Mouse (Mus musculus) ES-Bruce4 (cell line): ENCODE measurements around the gene Selenof. TPM values are rescaled to one million over a fixed set of nuclear protein-coding genes. Genes with fewer than 3 reads are reported as not detected.

Source experiments
- H3K27ac ChIP-seq: 2 replicates; pipeline ENCODE4 v1.5.1; 2012; ENCODE audit warnings: low read length, inconsistent platforms; ENCODE audit not compliant: insufficient read depth
- H3K27me3 ChIP-seq: 2 replicates; pipeline ENCODE4 v1.6.1; 2012; ENCODE audit warnings: mild to moderate bottlenecking, low read length, inconsistent platforms; ENCODE audit not compliant: control insufficient read depth, poor library complexity, insufficient read depth, severe bottlenecking
- H3K36me3 ChIP-seq: 2 replicates; pipeline ENCODE4 v1.6.1; 2012; ENCODE audit warnings: inconsistent platforms, mild to moderate bottlenecking, low read length, moderate library complexity; ENCODE audit not compliant: control insufficient read depth, poor library complexity, insufficient read depth, severe bottlenecking
- H3K4me1 ChIP-seq: one replicate; pipeline ENCODE4 v1.8.1; 2011; ENCODE audit warnings: low read length; ENCODE audit not compliant: control insufficient read depth, insufficient read depth
- H3K4me3 ChIP-seq: 2 replicates; pipeline ENCODE4 v1.5.1; 2011; ENCODE audit warnings: low read depth, mild to moderate bottlenecking, low read length
- H3K9ac ChIP-seq: 2 replicates; pipeline ENCODE4 v1.6.1; 2012; ENCODE audit warnings: low read depth, mild to moderate bottlenecking, inconsistent platforms; ENCODE audit not compliant: poor library complexity, severe bottlenecking
- H3K9me3 ChIP-seq: replicated peaks from 2 replicates; pipeline ENCODE4 v1.6.1; 2012; ENCODE audit warnings: mild to moderate bottlenecking, low read length, inconsistent platforms; ENCODE audit not compliant: control insufficient read depth, poor library complexity, insufficient read depth, severe bottlenecking
- CTCF ChIP-seq: IDR thresholded peaks from one replicate; pipeline ENCODE4 v1.8.1; 2011; ENCODE audit warnings: low read depth, low read length
- EP300 ChIP-seq: IDR thresholded peaks from 2 replicates; pipeline ENCODE4 v1.6.1; 2011; ENCODE audit warnings: low read depth, low read length; ENCODE audit not compliant: insufficient read depth
- POLR2A ChIP-seq: IDR thresholded peaks from one replicate; pipeline ENCODE4 v1.8.1; 2011; ENCODE audit warnings: low read length; ENCODE audit not compliant: insufficient read depth
- polyA plus RNA-seq: library from polyadenylated mRNA; stranded (reverse); fragments of >200 nt; gene quantifications from 2 replicates; pipeline ENCODE4 v1.2.4, GENCODE M21; 2011; ENCODE audit warnings: low read depth; ENCODE audit not compliant: missing spikeins, insufficient read depth, insufficient read length

Selenof gene
- polyA plus RNA-seq, 1 experiment = 227 TPM

- H3K36me3 ChIP-seq = no peaks in the 10 kb centered on the region
- TF ChIP-seq CTCF (no peak), EP300 (no peak), POLR2A (no peak)
- H3K9me3 ChIP-seq = no peaks in the 10 kb centered on the region; the same call in 1 of the 2 replicates
Measured at GRCm38 (mm10) chr3:144644202-144644601, 74.1 kb downstream of the Selenof start.

More at GRCm38 (mm10) chr3:144644202-144644601, 74.1 kb downstream of the Selenof start:
- H3K27ac ChIP-seq = no peak overlapping the region
- H3K4me3 ChIP-seq = no peak overlapping the region
- H3K27me3 ChIP-seq = 0 out of 2 replicates have a peak, but pooled peaks cover 1% of the 10 kb centered on the region
- no peaks in the 10 kb centered on the region for H3K4me1 ChIP-seq
- no peak overlapping the region for H3K9ac ChIP-seq

Other genes with a start within 250 kb of the Selenof start
- 38.6 and 39.0 TPM in 2 replicates for gene Hs2st1, start 123 bp upstream of the Selenof start, polyA plus RNA-seq
- 110 and 115 TPM in 2 replicates for gene Sh3glb1, start 150.0 kb downstream of the Selenof start, polyA plus RNA-seq
- 0.19 TPM in 1 of 2 replicates, not detected in the other for gene Clca3a1, start 190.7 kb downstream of the Selenof start, polyA plus RNA-seq
- gene Clca3a2, start 249.2 kb downstream of the Selenof start, polyA plus RNA-seq = 0.26 and 0.31 TPM in 2 replicates